Mouse (Mus musculus) neural tube, postnatal 0 days (tissue): ENCODE measurements around the gene Gm8369. TPM values are rescaled to one million over a fixed set of nuclear protein-coding genes. Genes with fewer than 3 reads are reported as not detected.

ENCODE experiments used
- polyA plus RNA-seq: library from polyadenylated mRNA; unstranded; fragments of >200 nt; fragmentation: Nextera tagmentation; extraction: Ambion mirVana; gene quantifications from 2 replicates; pipeline ENCODE4 v1.2.1, GENCODE M21; 2015

Gene Gm8369
- polyA plus RNA-seq = 0.06 and 0.15 TPM in 2 replicates

GRCm38 (mm10) chr19:11485746-11486145 lies at the start of gene Gm8369:
TSS of gene Gm8369 (plus strand) at chr19:11485938.

GRCm38 (mm10) chr19:11443338-11443737 lies 42.4 kb upstream of the Gm8369 start, which contains the start of gene Ms4a4b:
TSS of gene Ms4a4b (plus strand) at chr19:11443553.

GRCm38 (mm10) chr19:11469215-11469614 lies 16.5 kb upstream of the Gm8369 start, which contains the start of gene Ms4a6c:
TSS of gene Ms4a6c (plus strand) at chr19:11469366.

GRCm38 (mm10) chr19:11516246-11516645 lies 30.5 kb downstream of the Gm8369 start, which contains the start of gene Ms4a6b:
TSS of gene Ms4a6b (plus strand) at chr19:11516512.

GRCm38 (mm10) chr19:11536593-11536992 lies 50.9 kb downstream of the Gm8369 start, which contains the start of gene Ms4a4d:
TSS of gene Ms4a4d (plus strand) at chr19:11536801.

Other genes starting within 250 kb of the Gm8369 start
- 0.08 and 0.11 TPM in 2 replicates for gene Ms4a1, start 219.7 kb upstream of the Gm8369 start, polyA plus RNA-seq
- gene Ms4a5, start 202.1 kb upstream of the Gm8369 start, polyA plus RNA-seq = not detected in 2 replicates
- 0.09 TPM in 1 of 2 replicates, not detected in the other for gene Ms4a14, start 171.5 kb upstream of the Gm8369 start, polyA plus RNA-seq
- gene Ms4a7, start 149.8 kb upstream of the Gm8369 start, polyA plus RNA-seq = 3.3 and 4.8 TPM in 2 replicates
- 3.2 and 3.3 TPM in 2 replicates for gene Ms4a4a, start 110.4 kb upstream of the Gm8369 start, polyA plus RNA-seq
- gene Ms4a4c, start 81.2 kb upstream of the Gm8369 start, polyA plus RNA-seq = 0.36 TPM in 1 of 2 replicates, not detected in the other
- 0.41 TPM in 1 of 2 replicates, not detected in the other for gene Ms4a4b, start 42.4 kb upstream of the Gm8369 start, polyA plus RNA-seq
- 3.8 and 5.3 TPM in 2 replicates for gene Ms4a6c, start 16.6 kb upstream of the Gm8369 start, polyA plus RNA-seq
- gene Ms4a6b, start 30.6 kb downstream of the Gm8369 start, polyA plus RNA-seq = 3.1 and 3.4 TPM in 2 replicates
- 0.13 and 0.15 TPM in 2 replicates for gene Ms4a4d, start 50.9 kb downstream of the Gm8369 start, polyA plus RNA-seq
- gene Ms4a6d, start 118.9 kb downstream of the Gm8369 start, polyA plus RNA-seq = 2.9 and 4.1 TPM in 2 replicates
- gene Ms4a2, start 137.8 kb downstream of the Gm8369 start, polyA plus RNA-seq = 0.14 and 0.32 TPM in 2 replicates
- gene Ms4a3, start 154.9 kb downstream of the Gm8369 start, polyA plus RNA-seq = 0.15 and 0.70 TPM in 2 replicates
- gene Oosp2, start 174.6 kb downstream of the Gm8369 start, polyA plus RNA-seq = not detected in 2 replicates
- gene Oosp1, start 205.2 kb downstream of the Gm8369 start, polyA plus RNA-seq = not detected in 2 replicates
- gene Oosp3, start 211.1 kb downstream of the Gm8369 start, polyA plus RNA-seq = not detected in 2 replicates